Mouse (Mus musculus) MEL (cell line): ENCODE data around the gene Tmcc3. TPM values are rescaled to one million over a fixed set of nuclear protein-coding genes. Genes with fewer than 3 reads are reported as not detected.

Experiments
- DNase-seq: peaks from one replicate; pipeline ENCODE4 v3.0.0; 2011; ENCODE audit warnings: low read depth, low spot score
- H3K27ac ChIP-seq: 2 replicates; pipeline ENCODE4 v1.5.1; 2012; ENCODE audit warnings: low read depth, mild to moderate bottlenecking, control low read depth, low read length, moderate library complexity; ENCODE audit not compliant: control insufficient read depth
- H3K27me3 ChIP-seq, 2 experiments: fragments of 150-350 bp in 1 of 2; sonication (generic) in 1 of 2; 2 replicates each; pipeline ENCODE4 v1.6.1; 2012; ENCODE audit warnings: low read length in 2 of 2, mild to moderate bottlenecking in 2 of 2, improper control_type of control experiment in 1 of 2, moderate library complexity in 1 of 2; ENCODE audit not compliant: insufficient read depth in 2 of 2, control insufficient read depth in 1 of 2
- H3K36me3 ChIP-seq, 2 experiments: 2 replicates each; pipeline ENCODE4 v1.6.1; 2012 to 2014; ENCODE audit warnings: low read length in 2 of 2, improper control_type of control experiment in 1 of 2, inconsistent platforms in 1 of 2, mild to moderate bottlenecking in 1 of 2; ENCODE audit not compliant: insufficient read depth in 2 of 2, control insufficient read depth in 1 of 2
- H3K4me1 ChIP-seq, 2 experiments: fragments of 150-350 bp in 1 of 2; sonication (generic) in 1 of 2; 2 replicates each; pipeline ENCODE4 v1.6.1; 2012; ENCODE audit warnings: low read length in 2 of 2, improper control_type of control experiment in 1 of 2, mild to moderate bottlenecking in 1 of 2; ENCODE audit not compliant: insufficient read depth in 2 of 2, control insufficient read depth in 1 of 2
- H3K4me3 ChIP-seq, 2 experiments: fragments of 150-350 bp in 1 of 2; sonication (generic) in 1 of 2; 2 replicates each; pipeline ENCODE4 v1.5.1; 2012; ENCODE audit warnings: low read depth in 2 of 2, low read length in 2 of 2, mild to moderate bottlenecking in 2 of 2, moderate library complexity in 2 of 2, control low read depth in 1 of 2, improper control_type of control experiment in 1 of 2; ENCODE audit not compliant: control insufficient read depth in 1 of 2, insufficient read depth in 1 of 2
- H3K79me2 ChIP-seq: 2 replicates; pipeline ENCODE4 v1.6.1; 2012; ENCODE audit warnings: mild to moderate bottlenecking, low read length, moderate library complexity; ENCODE audit not compliant: control insufficient read depth, poor library complexity, insufficient read depth
- H3K9ac ChIP-seq: 2 replicates; pipeline ENCODE4 v1.6.1; 2012; ENCODE audit warnings: low read depth, mild to moderate bottlenecking, control low read depth, low read length, moderate library complexity; ENCODE audit not compliant: control insufficient read depth, poor library complexity, severe bottlenecking
- H3K9me3 ChIP-seq: fragments of 150-350 bp; sonication (generic); replicated peaks from 2 replicates; pipeline ENCODE4 v1.6.1; 2012; ENCODE audit warnings: mild to moderate bottlenecking, low read length, improper control_type of control experiment, moderate library complexity; ENCODE audit not compliant: insufficient read depth
- BHLHE40 ChIP-seq: IDR thresholded peaks from 2 replicates; pipeline ENCODE4 v1.6.1; 2012; ENCODE audit warnings: low read depth, mild to moderate bottlenecking, inconsistent platforms, low read length, improper control_type of control experiment, borderline replicate concordance
- KAT2A ChIP-seq: conservative IDR thresholded peaks from 2 replicates; pipeline ENCODE4 v1.6.1; 2012; ENCODE audit warnings: low read depth, low read length, improper control_type of control experiment, inconsistent platforms
- MEF2A ChIP-seq: IDR thresholded peaks from 2 replicates; pipeline ENCODE4 v1.6.1; 2014; ENCODE audit warnings: low read depth, mild to moderate bottlenecking, inconsistent platforms, low read length, improper control_type of control experiment; ENCODE audit not compliant: poor library complexity, insufficient replicate concordance, severe bottlenecking; ENCODE audit errors: extremely low read depth
- MXI1 ChIP-seq: IDR thresholded peaks from 2 replicates; pipeline ENCODE4 v1.6.1; 2011; ENCODE audit warnings: mild to moderate bottlenecking, low read depth, low read length, improper control_type of control experiment
- MYB ChIP-seq: IDR thresholded peaks from 2 replicates; pipeline ENCODE4 v1.6.1; 2011; ENCODE audit warnings: mild to moderate bottlenecking, low read depth, low read length, improper control_type of control experiment
- POLR2A ChIP-seq, 2 experiments: IDR thresholded peaks; 2 replicates each; pipeline ENCODE4 v1.6.1; 2011 to 2012; ENCODE audit warnings: low read length in 2 of 2, mild to moderate bottlenecking in 2 of 2, control low read depth in 1 of 2, improper control_type of control experiment in 1 of 2, low read depth in 1 of 2, moderate library complexity in 1 of 2; ENCODE audit not compliant: control insufficient read depth in 1 of 2, insufficient read depth in 1 of 2, poor library complexity in 1 of 2
- POLR2AphosphoS2 ChIP-seq: IDR thresholded peaks from 2 replicates; pipeline ENCODE4 v1.6.1; 2011; ENCODE audit warnings: low read length, improper control_type of control experiment
- RCOR1 ChIP-seq: IDR thresholded peaks from 2 replicates; pipeline ENCODE4 v1.6.1; 2012; ENCODE audit warnings: low read depth, mild to moderate bottlenecking, inconsistent platforms, low read length, improper control_type of control experiment
- SIN3A ChIP-seq: IDR thresholded peaks from 2 replicates; pipeline ENCODE4 v1.6.1; 2012; ENCODE audit warnings: low read length, improper control_type of control experiment, inconsistent platforms
- ZKSCAN1 ChIP-seq: IDR thresholded peaks from 2 replicates; pipeline ENCODE4 v1.6.1; 2012; ENCODE audit warnings: low read depth, mild to moderate bottlenecking, inconsistent platforms, low read length, improper control_type of control experiment, moderate library complexity
- polyA plus RNA-seq, 2 experiments: library from polyadenylated mRNA; stranded (reverse) in 1 of 2; unstranded in 1 of 2; fragments of >175 nt in 1 of 2; fragments of >200 nt in 1 of 2; gene quantifications; 2 replicates each; pipeline versions ENCODE4 v1.2.1 to v1.2.4; 2012; ENCODE audit warnings: low replicate concordance in 2 of 2, low read depth in 1 of 2; ENCODE audit not compliant: insufficient read length in 2 of 2, insufficient read depth in 1 of 2, missing spikeins in 1 of 2
- total RNA-seq: library from RNA; depleted of rRNA; stranded (reverse); fragments of 300-350 nt; gene quantifications from 2 replicates; pipeline ENCODE4 v1.2.3, GENCODE M21; 2012

Gene Tmcc3
- total and polyA plus RNA-seq, 3 experiments, result 1.3 to 2.6 TPM; not detected in 1

- Histone ChIP-seq H3K27ac (no peak overlapping the region), H3K9me3 (no peaks in the 10 kb centered on the region), H3K36me3 (no peaks in the 10 kb centered on the region), H3K27me3 (peaks cover 0 to 4% of the 10 kb centered on the region in 2 experiments; a peak in 2 of 4 replicates), H3K4me3 (no peak overlapping the region), H3K79me2 (no peaks in the 10 kb centered on the region), H3K4me1 (no peaks in the 10 kb centered on the region), H3K9ac (no peak overlapping the region)
- DNase-seq, result no peak
- no peak for TF ChIP-seq BHLHE40
- TF ChIP-seq ZKSCAN1, result no peak
- no peak for TF ChIP-seq KAT2A
Measured at GRCm38 (mm10) chr10:94304064-94304657, 7.6 kb upstream of the Tmcc3 start.

DNA sequence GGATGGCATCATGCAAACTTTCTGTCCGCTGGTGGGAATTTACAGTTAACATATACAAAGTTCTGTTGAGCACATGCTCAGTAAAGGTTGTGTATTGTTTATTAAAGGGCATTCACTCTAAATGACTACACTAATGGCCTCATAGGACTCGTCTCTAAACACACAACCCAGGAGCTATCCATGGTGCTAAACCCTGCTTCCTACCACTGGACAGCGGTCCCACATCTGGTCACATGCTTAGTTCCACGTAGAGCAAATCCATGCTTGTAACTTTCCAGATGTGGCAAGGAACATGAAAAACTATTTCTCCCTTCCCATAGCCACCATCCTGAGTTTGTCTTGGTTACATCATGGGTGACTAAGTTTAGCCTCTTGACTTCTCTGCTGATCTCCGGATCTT is 6.2 kb upstream of the Tmcc3 start:
- peak; percentile 67 for DNase-seq
- Histone ChIP-seq H3K4me3 (no peak overlapping the region), H3K27ac (no peak overlapping the region), H3K4me1 (no peaks in the 10 kb centered on the region), H3K79me2 (no peaks in the 10 kb centered on the region), H3K27me3 (no peaks in the 10 kb centered on the region; a peak in 1 of 4 replicates), H3K9me3 (no peaks in the 10 kb centered on the region), H3K9ac (no peak overlapping the region), H3K36me3 (no peaks in the 10 kb centered on the region)
- TF ChIP-seq SIN3A (peak; percentile 75), MXI1 (peak; percentile 68), ZKSCAN1 (no peak), POLR2A (IDR thresholded peaks at IDR 0.05; ENCODE audit: control insufficient read depth in 1 of 2, insufficient read depth in 1 of 2, low read depth in 1 of 2, low read length in 2 of 2, poor library complexity in 1 of 2) (no peak), POLR2AphosphoS2 (no peak)

GRCm38 (mm10) chr10:94310499-94311267 is 1.1 kb upstream of the Tmcc3 start:
- no peaks in the 10 kb centered on the region for H3K9me3 ChIP-seq
- no peaks in the 10 kb centered on the region for H3K36me3 ChIP-seq
- H3K9ac ChIP-seq, result no peak overlapping the region
- DNase-seq, result no peak
- no peak overlapping the region for H3K4me3 ChIP-seq
- H3K27ac ChIP-seq, result no peak overlapping the region
- no peaks in the 10 kb centered on the region for H3K79me2 ChIP-seq
- no peak for TF ChIP-seq MYB
- TF ChIP-seq MEF2A, result no peak
- no peak for TF ChIP-seq ZKSCAN1
- TF ChIP-seq RCOR1, result no peak
- H3K4me1 ChIP-seq, result no peaks in the 10 kb centered on the region
- no peaks in the 10 kb centered on the region for H3K27me3 ChIP-seq
